Mouse (Mus musculus) bone marrow, adult 2 months (tissue): ENCODE results near the gene D430042O09Rik.

ENCODE experiments used
- CTCF ChIP-seq: fragments of 200-500 bp; IDR thresholded peaks from 2 replicates; pipeline ENCODE4 v1.5.1; 2011; ENCODE audit warnings: low read length, control low read depth; ENCODE audit not compliant: control insufficient read depth, insufficient read depth
- POLR2A ChIP-seq: fragments of 200-500 bp; IDR thresholded peaks from 2 replicates; pipeline ENCODE4 v1.6.1; 2011; ENCODE audit warnings: low read depth, mild to moderate bottlenecking, control low read depth, low read length, borderline replicate concordance; ENCODE audit not compliant: control insufficient read depth

DNA sequence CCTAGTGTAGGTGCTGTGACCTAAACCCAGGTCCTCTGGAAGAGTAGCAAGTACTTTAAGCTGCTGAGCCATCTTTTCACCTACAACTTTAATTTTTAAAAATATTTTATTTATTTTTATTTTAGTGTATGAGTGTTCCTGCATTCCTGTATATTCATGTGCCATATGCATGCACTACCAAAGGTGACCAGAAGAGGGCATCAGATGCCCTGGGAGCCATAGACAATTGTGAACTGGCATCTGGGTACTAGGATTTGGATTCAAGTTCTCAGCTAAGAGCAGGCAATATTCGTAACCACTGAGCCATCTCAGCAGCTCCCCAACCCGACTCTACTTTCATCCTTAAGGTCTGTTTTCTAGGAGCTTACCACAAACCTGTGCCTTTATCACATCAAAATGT is 32.8 kb upstream of the D430042O09Rik start:
- TF ChIP-seq POLR2A (no peak), CTCF (peak; percentile 39)
